Mouse (Mus musculus) ES-Bruce4 (cell line): ENCODE data around the gene Uvssa.

Source experiments
- CTCF ChIP-seq: IDR thresholded peaks from one replicate; pipeline ENCODE4 v1.8.1; 2011; ENCODE audit warnings: low read depth, low read length
- EP300 ChIP-seq: IDR thresholded peaks from 2 replicates; pipeline ENCODE4 v1.6.1; 2011; ENCODE audit warnings: low read depth, low read length; ENCODE audit not compliant: insufficient read depth
- POLR2A ChIP-seq: IDR thresholded peaks from one replicate; pipeline ENCODE4 v1.8.1; 2011; ENCODE audit warnings: low read length; ENCODE audit not compliant: insufficient read depth

GRCm38 (mm10) chr5:33351556-33352272, 26.6 kb upstream of the Uvssa start:
- TF ChIP-seq CTCF = no peak
- TF ChIP-seq POLR2A = no peak
- TF ChIP-seq EP300 = no peak
